Mouse (Mus musculus): ENCODE results near the gene Olfr986.

DNA sequence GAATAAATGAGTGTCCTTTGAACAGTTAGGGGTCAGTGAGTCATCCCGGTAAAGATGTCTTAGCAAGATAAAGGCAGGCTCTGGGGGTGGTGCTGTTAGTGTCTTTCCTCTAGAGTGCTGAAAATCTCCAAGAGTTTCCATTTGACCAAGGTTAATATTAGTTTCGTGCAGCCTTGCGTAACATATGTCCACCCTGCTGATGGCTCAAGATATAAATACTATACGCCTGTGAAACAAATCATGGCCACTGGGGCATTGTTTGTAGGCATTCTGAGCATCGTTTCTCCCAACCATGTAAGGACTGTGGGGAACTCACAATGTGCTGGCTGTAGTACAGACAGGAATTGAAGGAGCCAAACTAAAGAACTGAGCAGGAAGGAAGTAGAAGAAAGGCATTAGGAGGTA, 25.8 kb downstream of the Olfr986 start:
- no peak for TF ChIP-seq CTCF (IDR thresholded peaks at IDR 0.05; ENCODE audit: extremely low read depth, insufficient read length, insufficient replicate concordance, low read depth, low read length)
- no peak for TF ChIP-seq POLR2A (IDR thresholded peaks at IDR 0.05; ENCODE audit: low read depth, low read length)

All from small intestine, adult 2 months (tissue).